Mouse (Mus musculus): Measurements from ENCODE around the gene Mbip.

DNA sequence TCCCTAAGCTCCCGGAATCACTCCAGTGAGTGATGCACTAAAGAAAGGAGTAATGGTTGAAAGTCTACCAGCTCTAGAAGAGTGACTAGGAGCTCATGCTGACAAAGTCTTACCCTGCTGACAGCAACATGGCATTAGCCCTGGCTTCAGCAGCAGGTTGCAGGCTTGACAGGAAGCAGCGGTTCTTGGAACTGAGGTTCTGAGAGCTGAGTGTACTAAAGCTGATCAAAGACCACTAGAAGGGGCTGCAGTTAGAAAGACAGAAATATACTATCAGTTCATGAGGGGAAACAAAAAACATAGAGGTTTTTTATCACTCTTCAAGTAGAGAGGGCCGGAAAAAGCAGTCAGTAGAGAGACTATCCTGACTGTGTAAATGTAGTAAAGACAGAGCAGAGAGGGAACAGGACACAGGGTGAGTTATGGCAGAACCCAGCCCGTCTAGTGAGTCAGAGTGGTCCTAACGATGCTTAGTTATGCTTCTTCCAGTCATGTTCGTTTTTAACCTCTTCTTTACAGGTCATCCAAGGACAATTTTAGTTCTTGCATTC is 18.2 kb downstream of the Mbip start:
- TF ChIP-seq CTCF (IDR thresholded peaks at IDR 0.05; ENCODE audit: low read depth): no peak
- no peak for TF ChIP-seq EP300 (optimal IDR thresholded peaks at IDR 0.05)

All from stomach, postnatal 0 days (tissue).